Mouse (Mus musculus): ENCODE results near the gene Fgfr1op2. TPM values are rescaled to one million over a fixed set of nuclear protein-coding genes. Genes with fewer than 3 reads are reported as not detected.

Fgfr1op2 gene
- polyA plus RNA-seq, 1 experiment from 2014 or later = 104 TPM

DNA sequence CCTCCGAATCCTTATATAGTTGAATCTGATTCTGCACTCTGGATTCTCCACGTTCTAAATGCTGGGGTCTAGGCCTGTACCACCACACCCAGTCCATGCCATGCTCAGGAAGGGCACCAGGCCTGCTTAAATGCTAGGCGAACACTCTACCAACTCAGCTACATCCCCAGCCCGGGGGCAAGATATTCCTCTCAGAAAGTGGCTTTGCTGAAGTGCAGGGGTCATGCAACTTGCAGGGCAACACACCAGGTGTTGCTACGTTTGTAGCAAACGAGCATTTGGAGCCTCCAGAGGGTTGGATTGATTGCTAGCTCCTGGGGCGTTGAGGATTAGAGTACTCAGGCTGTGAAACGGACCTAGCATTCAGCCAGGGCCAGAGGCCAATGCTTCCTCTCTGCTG, 56.1 kb downstream of the Fgfr1op2 start:
- Histone ChIP-seq H3K4me3 (ENCODE audit: low read length) (peak overlapping the region; percentile 92), H3K27me3 (ENCODE audit: control insufficient read depth, insufficient read depth, low read length) (no peaks in the 10 kb centered on the region), H3K4me1 (ENCODE audit: control insufficient read depth, insufficient read depth, low read length) (peaks cover 14% of the 10 kb centered on the region), H3K4me2 (ENCODE audit: low read depth, low read length) (peak overlapping the region; percentile 89), H3K27ac (ENCODE audit: low read length) (no peak overlapping the region), H3K9ac (ENCODE audit: low read length) (peak overlapping the region; percentile 96), H3K36me3 (ENCODE audit: control insufficient read depth, insufficient read depth) (no peaks in the 10 kb centered on the region), H3K9me3 (replicated peaks; ENCODE audit: control insufficient read depth, low read length) (no peaks in the 10 kb centered on the region)
- no peak for ATAC-seq (replicated peaks; ENCODE audit: extremely low read depth, insufficient read depth, low FRiP score)
- WGBS = 50% methylated on average over 8 of the region's 8 CpGs

DNA sequence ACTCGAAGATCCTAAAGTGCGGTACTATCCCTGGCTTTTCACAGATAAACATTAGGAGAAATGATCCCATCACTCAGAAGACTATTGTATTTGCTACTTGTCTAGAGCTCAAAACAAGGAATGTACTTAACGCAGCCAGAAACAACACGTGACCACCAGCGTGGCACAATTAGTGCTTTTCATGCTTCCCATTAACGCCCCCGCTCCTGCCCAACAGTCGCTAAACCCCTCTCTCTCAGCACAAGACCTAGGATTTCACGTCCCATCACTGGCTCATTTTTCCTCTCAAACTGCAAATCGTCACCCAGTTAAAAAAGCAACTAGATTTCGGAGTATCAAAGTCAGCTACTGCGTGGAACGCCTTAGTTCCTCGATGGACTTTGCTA, 56.6 kb downstream of the Fgfr1op2 start:
- no peaks in the 10 kb centered on the region for H3K9me3 ChIP-seq (replicated peaks; ENCODE audit: control insufficient read depth, low read length)
- H3K4me2 ChIP-seq (ENCODE audit: low read depth, low read length) = peak overlapping the region; percentile 89
- peaks cover 14% of the 10 kb centered on the region for H3K4me1 ChIP-seq (ENCODE audit: control insufficient read depth, insufficient read depth, low read length)
- 14% methylated on average over 14 of the region's 14 CpGs for WGBS
- peak overlapping the region; percentile 91 for H3K27ac ChIP-seq (ENCODE audit: low read length)
- H3K27me3 ChIP-seq (ENCODE audit: control insufficient read depth, insufficient read depth, low read length) = no peaks in the 10 kb centered on the region
- peak overlapping the region; percentile 92 for H3K4me3 ChIP-seq (ENCODE audit: low read length)
- H3K9ac ChIP-seq (ENCODE audit: low read length) = peak overlapping the region; percentile 96
- H3K36me3 ChIP-seq (ENCODE audit: control insufficient read depth, insufficient read depth) = no peaks in the 10 kb centered on the region
- no peak for ATAC-seq (replicated peaks; ENCODE audit: extremely low read depth, insufficient read depth, low FRiP score)

DNA sequence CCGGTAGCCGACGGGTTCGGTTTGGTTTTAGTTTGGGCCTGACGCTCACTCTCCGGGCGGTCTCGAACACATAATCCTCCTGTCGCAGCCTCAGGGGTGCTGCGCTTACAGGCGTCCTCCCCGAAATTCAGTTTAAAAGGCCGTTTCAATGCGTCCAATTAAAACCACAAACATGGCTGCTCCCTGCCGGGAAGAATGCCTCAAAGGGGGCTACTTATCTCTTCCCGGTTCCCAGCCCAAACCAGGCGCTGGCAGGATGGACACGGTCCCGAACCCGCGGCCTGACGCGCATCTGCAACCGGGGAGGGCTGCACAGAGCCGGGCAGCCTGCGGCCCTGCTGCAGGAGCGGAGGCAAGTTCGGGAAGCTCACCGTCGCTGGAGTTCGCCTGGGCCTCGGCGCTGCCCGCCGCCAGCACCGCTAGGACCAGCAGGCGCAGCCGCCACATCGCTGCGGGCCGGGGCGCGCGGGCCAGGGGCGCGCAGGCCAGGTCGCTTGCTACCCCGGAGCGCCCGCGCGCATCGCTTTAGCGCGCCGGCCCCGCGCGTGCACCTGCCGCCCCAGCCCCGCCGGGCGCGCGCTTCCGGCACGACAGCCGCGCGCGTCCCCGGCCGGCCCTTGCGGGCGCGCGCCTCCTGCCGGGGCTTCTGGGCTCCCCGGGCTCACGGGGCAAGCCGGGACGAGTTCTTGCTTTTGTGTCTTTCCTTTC, 57.2 kb downstream of the Fgfr1op2 start:
- under 1% methylated on average over 68 of the region's 82 CpGs for WGBS
- no peaks in the 10 kb centered on the region for H3K9me3 ChIP-seq (replicated peaks; ENCODE audit: control insufficient read depth, low read length)
- H3K4me1 ChIP-seq (ENCODE audit: control insufficient read depth, insufficient read depth, low read length) = peaks cover 14% of the 10 kb centered on the region
- no peaks in the 10 kb centered on the region for H3K27me3 ChIP-seq (ENCODE audit: control insufficient read depth, insufficient read depth, low read length)
- H3K4me2 ChIP-seq (ENCODE audit: low read depth, low read length) = peak overlapping the region; percentile 89
- peak overlapping the region; percentile 91 for H3K27ac ChIP-seq (ENCODE audit: low read length)
- peak overlapping the region; percentile 96 for H3K9ac ChIP-seq (ENCODE audit: low read length)
- H3K4me3 ChIP-seq (ENCODE audit: low read length) = peak overlapping the region; percentile 92
- no peaks in the 10 kb centered on the region for H3K36me3 ChIP-seq (ENCODE audit: control insufficient read depth, insufficient read depth)
- peak; percentile 89 for ATAC-seq (replicated peaks; ENCODE audit: extremely low read depth, insufficient read depth, low FRiP score)

DNA sequence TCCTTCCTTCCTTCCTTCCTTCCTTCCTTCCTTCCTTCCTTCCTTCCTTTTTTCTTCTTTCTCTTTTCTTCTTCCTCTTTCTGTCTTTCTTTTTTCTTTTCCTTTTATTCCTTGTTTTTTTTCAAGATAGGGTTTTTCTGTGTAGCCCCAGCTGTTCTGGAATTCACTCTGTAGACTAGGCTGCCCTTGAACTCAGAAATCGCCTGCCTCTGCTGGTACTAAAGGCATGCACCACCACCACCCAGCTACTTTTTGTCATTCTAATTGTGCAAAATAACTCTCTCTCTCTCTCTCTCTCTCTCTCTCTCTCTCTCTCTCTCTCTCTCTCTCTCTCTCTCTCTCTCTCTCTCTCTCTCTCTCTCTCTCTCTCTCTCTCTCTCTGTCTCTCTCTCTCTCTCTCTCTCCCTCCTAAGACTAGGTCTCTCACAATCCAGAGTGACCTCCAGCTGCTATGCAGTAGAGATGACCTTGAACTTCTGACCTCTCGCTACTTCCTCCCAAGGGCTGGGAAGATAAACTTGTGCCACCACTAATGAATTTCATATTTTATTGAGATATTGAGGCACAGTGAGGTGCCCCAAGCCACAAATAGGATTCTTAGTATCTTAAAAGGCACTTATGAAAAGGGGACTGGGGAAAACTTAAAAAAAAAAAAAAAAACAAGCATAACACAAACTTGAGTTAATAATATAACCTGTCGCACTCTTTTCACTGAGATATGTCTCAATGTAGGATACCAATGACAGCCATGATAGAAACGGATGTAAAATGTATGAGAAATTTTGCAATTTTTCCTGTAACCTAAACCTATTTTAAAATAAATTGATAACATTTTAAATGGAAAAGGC, 58.0 kb downstream of the Fgfr1op2 start:
- WGBS = 58% methylated on average over 4 of the region's 4 CpGs
- peak overlapping the region; percentile 92 for H3K4me3 ChIP-seq (ENCODE audit: low read length)

DNA sequence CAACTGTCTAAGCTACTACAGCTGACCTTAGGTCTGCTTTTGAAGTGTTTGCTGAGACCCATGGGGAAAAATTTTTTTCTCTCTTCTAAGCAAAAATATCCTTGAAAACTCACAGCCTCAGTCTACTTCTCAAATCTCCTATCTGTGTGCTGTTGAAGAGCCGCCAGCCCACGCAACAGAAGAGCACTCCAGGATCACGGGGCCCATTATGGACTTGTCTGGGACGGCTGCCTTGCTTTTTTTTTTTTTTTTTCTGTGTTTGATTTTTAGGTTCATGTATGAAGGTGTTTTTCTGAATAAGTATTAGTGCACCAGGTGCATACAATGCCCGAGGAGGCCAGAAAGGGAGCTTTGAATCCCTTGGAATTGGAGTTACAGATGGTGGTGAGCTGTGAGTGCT, 59.5 kb downstream of the Fgfr1op2 start:
- peaks cover 14% of the 10 kb centered on the region for H3K4me1 ChIP-seq (ENCODE audit: control insufficient read depth, insufficient read depth, low read length)
- no peak overlapping the region for H3K27ac ChIP-seq (ENCODE audit: low read length)
- H3K9me3 ChIP-seq (replicated peaks; ENCODE audit: control insufficient read depth, low read length) = no peaks in the 10 kb centered on the region
- no peaks in the 10 kb centered on the region for H3K27me3 ChIP-seq (ENCODE audit: control insufficient read depth, insufficient read depth, low read length)
- no peak overlapping the region for H3K4me3 ChIP-seq (ENCODE audit: low read length)
- no peak for ATAC-seq (replicated peaks; ENCODE audit: extremely low read depth, insufficient read depth, low FRiP score)
- 70% methylated on average over 5 of the region's 5 CpGs for WGBS
- H3K36me3 ChIP-seq (ENCODE audit: control insufficient read depth, insufficient read depth) = no peaks in the 10 kb centered on the region
- no peak overlapping the region for H3K9ac ChIP-seq (ENCODE audit: low read length)
- H3K4me2 ChIP-seq (ENCODE audit: low read depth, low read length) = no peak overlapping the region

More for the DNA sequence above, 58.0 kb downstream of the Fgfr1op2 start:
- Histone ChIP-seq H3K27ac (ENCODE audit: low read length) (peak overlapping the region; percentile 14), H3K36me3 (ENCODE audit: control insufficient read depth, insufficient read depth) (no peaks in the 10 kb centered on the region), H3K27me3 (ENCODE audit: control insufficient read depth, insufficient read depth, low read length) (no peaks in the 10 kb centered on the region), H3K4me2 (ENCODE audit: low read depth, low read length) (peak overlapping the region; percentile 89), H3K4me1 (ENCODE audit: control insufficient read depth, insufficient read depth, low read length) (peaks cover 14% of the 10 kb centered on the region), H3K9me3 (replicated peaks; ENCODE audit: control insufficient read depth, low read length) (no peaks in the 10 kb centered on the region), H3K9ac (ENCODE audit: low read length) (no peak overlapping the region)
- ATAC-seq (replicated peaks; ENCODE audit: extremely low read depth, insufficient read depth, low FRiP score) = no peak

DNA sequence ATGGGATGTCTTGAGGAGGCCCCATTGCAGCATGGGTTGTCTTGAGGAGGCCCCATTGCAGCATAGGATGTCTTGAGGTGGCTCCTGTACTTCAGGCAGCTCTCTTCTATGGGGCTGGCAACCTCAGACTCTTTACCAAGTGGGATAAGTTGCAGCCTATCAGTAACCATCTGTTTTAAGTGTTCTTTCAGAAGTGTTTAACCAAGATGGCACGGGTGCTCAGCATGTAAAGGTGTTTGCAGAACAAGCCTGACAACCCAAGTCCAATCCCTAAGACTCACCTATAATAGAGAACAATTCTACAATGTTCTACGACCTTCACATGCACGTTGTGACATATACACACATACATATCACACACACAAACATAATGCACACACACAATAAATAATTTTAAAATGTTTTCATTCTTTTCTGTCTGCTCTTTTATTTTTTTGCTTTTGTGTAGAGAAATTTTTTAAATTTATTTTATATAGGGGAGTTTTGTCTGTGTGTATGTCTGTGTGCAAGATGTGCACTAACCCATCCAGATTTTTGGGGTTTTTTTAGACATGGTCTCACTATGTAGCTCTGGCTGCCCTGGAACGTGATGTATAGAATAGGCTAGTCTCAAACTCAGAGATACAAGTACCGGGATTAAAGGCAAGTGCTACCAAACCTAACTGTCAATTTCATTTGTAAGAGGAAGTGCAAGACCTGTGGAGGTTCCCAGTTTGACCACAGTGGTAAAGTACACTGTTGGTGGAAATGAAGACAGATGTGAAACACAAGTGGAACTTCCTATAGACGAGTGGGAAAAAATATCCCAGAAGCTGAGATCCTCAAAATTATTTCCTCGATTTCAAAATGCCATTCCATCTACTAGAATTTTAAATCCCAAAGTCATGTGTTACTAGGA, 63.3 kb downstream of the Fgfr1op2 start:
- Histone ChIP-seq H3K36me3 (ENCODE audit: control insufficient read depth, insufficient read depth) (no peaks in the 10 kb centered on the region), H3K9me3 (replicated peaks; ENCODE audit: control insufficient read depth, low read length) (no peaks in the 10 kb centered on the region), H3K4me3 (ENCODE audit: low read length) (no peak overlapping the region), H3K4me1 (ENCODE audit: control insufficient read depth, insufficient read depth, low read length) (peaks cover 10% of the 10 kb centered on the region), H3K4me2 (ENCODE audit: low read depth, low read length) (no peak overlapping the region), H3K9ac (ENCODE audit: low read length) (no peak overlapping the region), H3K27me3 (ENCODE audit: control insufficient read depth, insufficient read depth, low read length) (no peaks in the 10 kb centered on the region), H3K27ac (ENCODE audit: low read length) (no peak overlapping the region)
- no peak for ATAC-seq (replicated peaks; ENCODE audit: extremely low read depth, insufficient read depth, low FRiP score)
- 74% methylated on average over 7 of the region's 7 CpGs for WGBS

DNA sequence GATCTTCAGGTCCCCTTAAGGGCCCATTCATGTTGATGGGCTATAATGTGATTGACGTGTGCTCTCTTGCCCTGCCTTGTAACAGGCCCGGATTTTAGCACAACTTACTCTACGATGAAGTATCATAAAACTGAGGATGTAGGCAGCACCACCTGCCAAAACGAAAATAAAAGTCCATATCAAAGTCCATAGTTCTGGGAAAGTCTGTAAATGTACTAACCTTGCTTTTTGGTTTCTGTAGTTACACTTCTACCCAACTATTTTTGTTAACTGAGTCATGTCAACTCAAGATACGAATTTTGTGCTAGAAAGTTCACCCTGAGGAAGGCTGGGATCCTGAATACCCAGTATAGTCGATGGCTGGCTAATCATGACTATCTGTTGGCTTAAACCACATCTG, 64.0 kb downstream of the Fgfr1op2 start:
- no peak overlapping the region for H3K27ac ChIP-seq (ENCODE audit: low read length)
- no peaks in the 10 kb centered on the region for H3K36me3 ChIP-seq (ENCODE audit: control insufficient read depth, insufficient read depth)
- WGBS = 82% methylated on average over 6 of the region's 6 CpGs
- H3K9me3 ChIP-seq (replicated peaks; ENCODE audit: control insufficient read depth, low read length) = no peaks in the 10 kb centered on the region
- H3K4me1 ChIP-seq (ENCODE audit: control insufficient read depth, insufficient read depth, low read length) = peaks cover 10% of the 10 kb centered on the region
- no peak overlapping the region for H3K9ac ChIP-seq (ENCODE audit: low read length)
- H3K4me2 ChIP-seq (ENCODE audit: low read depth, low read length) = no peak overlapping the region
- H3K27me3 ChIP-seq (ENCODE audit: control insufficient read depth, insufficient read depth, low read length) = no peaks in the 10 kb centered on the region
- no peak overlapping the region for H3K4me3 ChIP-seq (ENCODE audit: low read length)
- no peak for ATAC-seq (replicated peaks; ENCODE audit: extremely low read depth, insufficient read depth, low FRiP score)

DNA sequence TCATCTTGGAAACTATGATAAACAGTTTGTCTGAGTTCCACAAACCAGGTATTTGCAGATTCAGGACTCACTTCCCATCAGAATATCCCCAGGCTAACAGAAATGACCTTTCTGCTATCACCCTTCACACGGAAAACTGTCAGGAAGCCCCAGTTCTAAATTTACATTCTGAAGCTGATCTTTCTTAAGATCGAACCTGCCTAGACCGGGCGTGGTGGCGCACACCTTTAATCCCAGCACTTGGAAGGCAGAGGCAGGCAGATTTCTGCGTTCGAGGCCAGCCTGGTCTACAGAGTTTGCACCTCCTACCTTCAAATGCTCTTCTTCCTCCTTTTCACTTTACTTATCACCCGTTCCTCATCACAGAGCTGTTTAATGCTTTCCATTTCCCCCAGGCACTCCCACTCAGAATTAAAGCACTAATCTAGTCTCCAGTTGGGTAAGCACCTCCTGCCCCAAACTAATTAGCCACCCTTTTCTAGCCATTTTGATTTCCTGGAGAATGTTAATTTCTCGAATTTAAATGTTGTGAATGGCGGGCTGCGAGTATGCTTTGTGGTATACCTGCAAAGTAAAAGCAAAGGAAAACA, 64.7 kb downstream of the Fgfr1op2 start:
- peak overlapping the region; percentile 72 for H3K27ac ChIP-seq (ENCODE audit: low read length)
- 64% methylated on average over 11 of the region's 11 CpGs for WGBS

More for the DNA sequence above, 64.7 kb downstream of the Fgfr1op2 start:
- H3K9me3 ChIP-seq (replicated peaks; ENCODE audit: control insufficient read depth, low read length) = no peaks in the 10 kb centered on the region
- H3K4me2 ChIP-seq (ENCODE audit: low read depth, low read length) = peak overlapping the region; percentile 85
- no peak for ATAC-seq (replicated peaks; ENCODE audit: extremely low read depth, insufficient read depth, low FRiP score)
- no peaks in the 10 kb centered on the region for H3K36me3 ChIP-seq (ENCODE audit: control insufficient read depth, insufficient read depth)
- H3K27me3 ChIP-seq (ENCODE audit: control insufficient read depth, insufficient read depth, low read length) = no peaks in the 10 kb centered on the region
- peak overlapping the region; percentile 94 for H3K4me3 ChIP-seq (ENCODE audit: low read length)
- peaks cover 10% of the 10 kb centered on the region for H3K4me1 ChIP-seq (ENCODE audit: control insufficient read depth, insufficient read depth, low read length)
- peak overlapping the region; percentile 76 for H3K9ac ChIP-seq (ENCODE audit: low read length)

All from heart, embryonic 16.5 days (tissue).